Mouse (Mus musculus) left cerebral cortex, postnatal 36 days (tissue): ENCODE results near the gene Mlkl. TPM values are rescaled to one million over a fixed set of nuclear protein-coding genes. Genes with fewer than 3 reads are reported as not detected.

Source experiments
- DNase-seq, 2 experiments: peaks; one replicate each; pipeline ENCODE4 v3.0.0; 2021 to 2022; ENCODE audit warnings: low spot score in 2 of 2, mixed read lengths in 1 of 2
- intact Hi-C: fragments of 180-260 bp; cut with DNase I; formaldehyde crosslinking; loops from one replicate; pipeline ENCODE4 v1.15.1; 2025
- total RNA-seq, 2 experiments: library from RNA; stranded (reverse); gene quantifications; 2 replicates each; pipeline ENCODE4 v1.2.3; 2021

The Mlkl gene
- under 1 TPM; 0.20 to 0.23 TPM for total RNA-seq

DNA sequence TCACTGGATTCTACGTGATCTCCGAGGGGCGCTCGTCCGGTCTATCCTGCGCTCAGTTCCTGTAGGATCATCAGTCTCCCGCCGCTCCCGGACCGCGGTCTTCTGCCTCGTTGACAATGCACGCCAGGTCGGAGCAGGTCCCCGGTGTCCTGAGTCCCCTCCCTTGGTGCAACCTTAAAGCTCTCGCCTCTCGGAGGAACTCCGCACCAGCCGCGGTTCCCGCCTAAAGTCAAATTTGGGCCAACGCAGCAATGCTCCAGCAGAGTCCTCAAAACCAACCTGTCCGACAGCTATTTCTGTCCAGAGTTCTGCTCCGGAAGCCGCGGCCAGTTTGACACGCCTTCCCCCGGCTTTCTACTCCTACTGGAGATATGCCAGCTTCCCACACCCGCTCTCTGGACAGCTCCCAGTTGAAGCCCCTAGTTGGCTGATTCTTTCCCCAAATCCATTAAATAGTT lies at the start of gene Mlkl:
Mlkl (minus strand) TSS at position 288 of the 458 bp plus-strand sequence.
- no peak for DNase-seq
- intact Hi-C loops = no loop called here

- no peak for DNase-seq
- intact Hi-C loops = no loop called here
These were observed 47.9 kb upstream of the Mlkl start for GRCm38 (mm10) chr8:111385915-111386314.

- intact Hi-C loops = no loop called here
- no peak for DNase-seq
These were observed 46.7 kb upstream of the Mlkl start for GRCm38 (mm10) chr8:111384628-111385027.

DNA sequence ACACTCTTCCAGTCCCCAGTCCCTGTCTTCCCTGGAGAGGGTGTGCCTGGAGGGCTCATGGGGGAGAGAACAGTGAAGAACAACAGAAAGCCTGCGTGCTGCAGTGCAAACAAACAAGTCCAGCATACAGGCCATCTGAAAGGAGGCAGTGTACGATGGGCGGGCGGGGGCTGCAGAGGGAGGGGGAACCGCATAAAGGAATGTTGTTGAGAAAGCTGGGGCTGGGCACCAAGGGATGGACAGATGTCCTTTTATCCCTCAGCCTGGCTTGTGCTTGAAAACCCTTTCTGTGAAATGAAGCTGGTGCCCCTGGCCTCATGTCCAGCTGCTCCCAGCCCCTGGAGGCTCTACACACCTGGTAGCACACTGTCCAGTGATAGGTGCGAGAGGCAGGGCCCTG lies 37.2 kb upstream of the Mlkl start:
- no peak for DNase-seq
- intact Hi-C loops = no loop called here

GRCm38 (mm10) chr8:111369711-111370110 lies 31.7 kb upstream of the Mlkl start:
- no peak for DNase-seq
- intact Hi-C loops = no loop called here

- intact Hi-C loops = no loop called here
- DNase-seq = no peak
These were observed 29.4 kb upstream of the Mlkl start for GRCm38 (mm10) chr8:111367350-111367749.

- intact Hi-C loops = no loop called here
- no peak for DNase-seq
These were observed 28.7 kb upstream of the Mlkl start for GRCm38 (mm10) chr8:111366610-111367234.

- peak in 1 of 2 experiments; percentile 29 for DNase-seq
- intact Hi-C loops = no loop called here
These were observed 25.5 kb upstream of the Mlkl start for GRCm38 (mm10) chr8:111363489-111363888.

- DNase-seq = no peak
- intact Hi-C loops = no loop called here
These were observed 22.7 kb upstream of the Mlkl start for GRCm38 (mm10) chr8:111360579-111361209.

GRCm38 (mm10) chr8:111359936-111360335 lies 22.0 kb upstream of the Mlkl start:
- DNase-seq = no peak
- intact Hi-C loops = no loop called here

DNA sequence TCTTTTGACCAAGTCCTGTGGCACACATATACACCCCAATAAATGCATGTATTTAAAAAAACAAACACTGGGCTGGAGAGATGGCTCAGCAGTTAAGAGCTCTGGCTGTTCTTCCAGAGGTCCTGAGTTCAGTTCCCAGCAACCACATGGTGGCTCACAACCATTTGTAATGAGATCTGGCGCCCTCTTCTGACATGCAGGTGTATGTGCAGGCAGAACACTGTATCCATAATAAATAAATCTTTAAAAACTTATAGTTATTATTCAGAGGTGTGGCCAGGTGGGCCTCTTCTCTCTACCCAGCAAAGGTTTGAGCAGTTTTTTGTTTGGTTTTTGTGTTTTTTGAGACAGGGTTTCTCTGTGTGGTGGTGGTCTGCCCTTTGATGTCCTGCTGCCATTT lies 20.9 kb upstream of the Mlkl start:
- intact Hi-C loops = no loop called here
- DNase-seq = no peak

DNA sequence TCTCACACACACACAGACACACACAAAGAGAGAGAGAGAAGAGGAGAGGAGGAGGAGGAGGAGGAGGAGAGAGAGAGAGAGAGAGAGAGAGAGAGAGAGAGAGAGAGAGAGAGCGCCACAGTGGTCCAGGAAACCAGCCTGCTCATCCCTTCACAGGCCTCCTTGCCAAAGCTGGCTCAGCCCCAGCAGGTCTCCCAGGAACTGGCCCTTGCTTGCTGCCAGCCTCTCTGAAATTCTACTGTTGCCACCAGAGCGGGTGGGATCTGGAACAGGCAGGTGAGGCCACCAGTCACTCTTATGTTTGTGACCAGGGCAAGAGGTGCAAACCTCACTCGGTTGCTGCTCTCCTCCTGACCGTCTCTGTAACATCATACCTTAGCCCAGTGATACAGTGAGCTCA lies 19.5 kb upstream of the Mlkl start:
- intact Hi-C loops = no loop called here
- no peak for DNase-seq

DNA sequence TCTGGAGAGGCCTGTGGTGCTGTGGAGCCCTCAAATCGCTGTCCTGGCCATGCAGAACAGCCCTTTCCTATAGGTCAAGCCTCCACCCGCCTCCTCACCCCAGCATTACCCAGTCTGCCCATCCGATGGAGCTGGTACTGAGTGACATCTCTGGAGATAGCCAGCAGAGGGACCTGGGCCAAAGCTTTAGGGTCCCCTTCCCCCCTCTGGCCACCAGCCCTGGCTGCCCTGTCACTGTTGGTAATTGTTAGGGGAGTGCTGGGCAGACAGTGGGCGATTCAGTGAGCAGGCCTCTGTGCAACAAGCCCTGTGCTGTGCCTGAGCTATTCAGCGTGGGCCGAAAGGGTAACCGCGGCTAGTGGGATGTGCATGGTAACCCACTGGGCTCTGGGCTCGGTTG lies 15.5 kb upstream of the Mlkl start:
- no peak for DNase-seq
- intact Hi-C loops = no loop called here

DNA sequence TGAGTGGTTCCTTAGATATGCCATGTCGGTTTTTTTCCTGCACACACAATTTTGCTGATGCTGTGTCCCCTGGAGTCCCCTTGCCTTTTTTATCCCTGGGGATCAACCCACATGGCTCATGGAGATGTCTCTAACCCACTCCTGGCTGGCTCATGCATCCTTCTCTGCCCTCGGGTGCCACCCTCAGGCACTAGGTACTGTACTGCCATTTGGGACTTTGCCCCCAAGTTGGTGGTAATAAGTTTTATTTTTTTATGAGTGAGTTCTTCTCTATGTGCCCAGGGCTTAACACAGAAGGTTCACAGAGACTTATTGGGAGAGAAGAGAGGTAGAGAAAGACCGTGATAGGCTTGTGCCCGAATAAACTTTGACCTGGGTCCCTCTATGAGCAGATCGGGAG lies 14.3 kb upstream of the Mlkl start:
- no peak for DNase-seq
- intact Hi-C loops = no loop called here

DNA sequence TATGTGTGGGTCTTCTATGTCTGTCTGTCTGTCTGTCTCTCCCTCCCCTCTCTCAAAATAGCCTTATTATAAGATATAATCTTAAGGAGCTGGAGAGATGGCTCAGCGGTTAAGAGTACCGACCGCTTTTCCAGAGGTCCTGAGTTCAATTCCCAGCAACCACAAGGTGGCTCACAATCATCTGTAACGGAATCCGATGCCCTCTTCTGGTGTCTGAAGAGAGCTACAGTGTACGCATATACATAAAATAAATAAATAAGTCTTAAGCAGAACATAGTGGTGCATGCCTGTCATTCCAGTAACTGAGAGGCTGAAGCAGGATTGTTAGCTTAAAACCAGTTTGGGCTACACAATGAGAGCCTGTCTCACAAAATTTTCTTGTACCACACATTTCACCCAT lies 12.6 kb upstream of the Mlkl start:
- intact Hi-C loops = no loop called here
- DNase-seq = no peak

DNA sequence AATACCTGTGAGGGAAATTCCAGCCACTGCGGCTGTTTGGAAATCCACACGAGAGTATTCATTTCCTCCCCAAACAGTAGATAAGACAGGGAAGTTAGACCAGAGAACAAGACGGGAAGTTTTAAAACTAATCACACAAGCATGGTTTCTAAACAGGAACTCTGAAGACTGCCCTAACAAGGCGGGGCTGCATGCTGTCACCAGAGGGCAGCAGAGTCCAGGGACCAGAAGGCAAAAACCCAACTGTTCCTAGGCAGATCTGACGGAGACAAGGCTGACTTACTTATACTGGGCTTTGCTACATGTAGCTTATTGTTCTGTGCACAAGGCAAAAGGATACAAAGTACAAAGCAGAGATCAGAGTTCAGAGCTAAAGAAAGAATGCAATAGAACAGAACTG lies 5.2 kb upstream of the Mlkl start:
- peak; percentile 71 to 72 for DNase-seq
- intact Hi-C loops = loop anchor here (1.0 to 10.0 kb wide), 2 partner anchors 96 to 322 kb away; no protein-coding TSS in a partner anchor

DNA sequence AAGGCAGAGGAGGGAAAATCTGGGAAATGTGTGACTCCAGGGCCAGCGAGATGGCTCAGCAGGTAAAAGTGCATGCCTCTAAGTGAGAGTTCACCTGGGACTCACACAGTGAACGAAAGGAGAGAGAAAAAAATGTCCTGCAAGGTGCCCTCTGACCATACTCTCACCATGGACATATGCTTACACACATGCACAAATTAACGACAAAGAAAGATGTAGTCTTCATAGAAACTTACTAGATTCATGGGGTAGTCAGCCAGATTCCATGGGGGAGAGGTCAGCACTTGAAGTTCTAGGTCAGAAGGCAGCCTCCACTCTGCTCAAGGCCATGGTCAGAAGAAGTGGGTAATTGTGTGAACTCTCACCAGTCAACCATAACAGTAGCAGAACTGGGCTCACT lies 2.2 kb upstream of the Mlkl start:
- intact Hi-C loops = loop anchor here (10.0 kb wide), 1 partner anchor 325 kb away; no protein-coding TSS in a partner anchor
- DNase-seq = no peak

GRCm38 (mm10) chr8:111338370-111339208 lies 612 bp upstream of the Mlkl start:
- intact Hi-C loops = no loop called here
- no peak for DNase-seq

- DNase-seq = no peak
- intact Hi-C loops = no loop called here
These were observed 577 bp downstream of the Mlkl start for GRCm38 (mm10) chr8:111337311-111337889.

- DNase-seq = no peak
- intact Hi-C loops = no loop called here
These were observed 1.3 kb downstream of the Mlkl start for GRCm38 (mm10) chr8:111336692-111337091.
